Mouse (Mus musculus): ENCODE measurements around the gene Mmaa.

The Mmaa gene

GRCm38 (mm10) chr8:79294610-79295275 lies at the start of gene Mmaa:
Mmaa (minus strand) TSS chr8:79294937.
- DNase-seq, result peak; percentile 97

GRCm38 (mm10) chr8:79341236-79341635 lies 46.5 kb upstream of the Mmaa start:
- no peak for DNase-seq

GRCm38 (mm10) chr8:79339555-79339954 lies 44.8 kb upstream of the Mmaa start:
- DNase-seq, result no peak

GRCm38 (mm10) chr8:79338619-79339018 lies 43.9 kb upstream of the Mmaa start:
- DNase-seq, result no peak

GRCm38 (mm10) chr8:79332109-79332900 lies 37.6 kb upstream of the Mmaa start:
- DNase-seq, result no peak

GRCm38 (mm10) chr8:79331571-79331970 lies 36.8 kb upstream of the Mmaa start:
- DNase-seq, result no peak

GRCm38 (mm10) chr8:79331017-79331416 lies 36.3 kb upstream of the Mmaa start:
- DNase-seq, result no peak

- no peak for DNase-seq
Observed at GRCm38 (mm10) chr8:79329735-79330134, 35.0 kb upstream of the Mmaa start.

GRCm38 (mm10) chr8:79329182-79329581 lies 34.4 kb upstream of the Mmaa start:
- DNase-seq, result no peak

- DNase-seq, result no peak
Observed at GRCm38 (mm10) chr8:79325510-79325909, 30.8 kb upstream of the Mmaa start.

- DNase-seq, result no peak
Observed at GRCm38 (mm10) chr8:79324928-79325327, 30.2 kb upstream of the Mmaa start.

GRCm38 (mm10) chr8:79324036-79324435 lies 29.3 kb upstream of the Mmaa start:
- DNase-seq, result no peak

GRCm38 (mm10) chr8:79323121-79323520 lies 28.4 kb upstream of the Mmaa start:
- DNase-seq, result no peak

GRCm38 (mm10) chr8:79310801-79311200 lies 16.1 kb upstream of the Mmaa start:
- no peak for DNase-seq

GRCm38 (mm10) chr8:79305941-79306340 lies 11.2 kb upstream of the Mmaa start:
- DNase-seq, result no peak

GRCm38 (mm10) chr8:79301548-79301947 lies 6.8 kb upstream of the Mmaa start:
- no peak for DNase-seq

- DNase-seq, result no peak
Observed at GRCm38 (mm10) chr8:79299704-79300103, 5.0 kb upstream of the Mmaa start.

GRCm38 (mm10) chr8:79297763-79298162 lies 3.0 kb upstream of the Mmaa start:
- peak; percentile 23 for DNase-seq

- DNase-seq, result no peak
Observed at GRCm38 (mm10) chr8:79295276-79296105, 754 bp upstream of the Mmaa start.

GRCm38 (mm10) chr8:79293841-79294240 lies 896 bp downstream of the Mmaa start:
- no peak for DNase-seq

GRCm38 (mm10) chr8:79292712-79293264 lies 1.9 kb downstream of the Mmaa start:
- no peak for DNase-seq

GRCm38 (mm10) chr8:79289592-79289991 lies 5.1 kb downstream of the Mmaa start:
- no peak for DNase-seq

GRCm38 (mm10) chr8:79288681-79289080 lies 6.1 kb downstream of the Mmaa start:
- no peak for DNase-seq

Data from cerebellum, adult 11-12 months (tissue).